Mouse (Mus musculus) intestine, postnatal 0 days (tissue): ENCODE results near the gene Angptl8. TPM values are rescaled to one million over a fixed set of nuclear protein-coding genes. Genes with fewer than 3 reads are reported as not detected.

Experiments used
- ATAC-seq: fragments of 200-750 bp; cut with Nextera tagmentation; 2 replicates; pipeline ENCODE4 v1.8.0; 2017; ENCODE audit warnings: mild to moderate bottlenecking, moderate TSS enrichment, moderate library complexity
- H3K27ac ChIP-seq: fragments of 300-500 bp; sonication (generic); 2 replicates; pipeline ENCODE4 v1.5.1; 2014; ENCODE audit warnings: mild to moderate bottlenecking, low read depth, low read length, moderate library complexity
- H3K27me3 ChIP-seq: fragments of 300-500 bp; sonication (generic); replicated peaks from 2 replicates; pipeline ENCODE4 v1.6.1; 2014; ENCODE audit warnings: low read length, mixed read lengths; ENCODE audit not compliant: control insufficient read depth, insufficient read depth
- H3K36me3 ChIP-seq: fragments of 300-500 bp; sonication (generic); 2 replicates; pipeline ENCODE4 v1.6.1; 2014; ENCODE audit warnings: mild to moderate bottlenecking, moderate library complexity; ENCODE audit not compliant: control insufficient read depth, insufficient read depth
- H3K4me1 ChIP-seq: fragments of 300-500 bp; sonication (generic); replicated peaks from 2 replicates; pipeline ENCODE4 v1.6.1; 2014; ENCODE audit warnings: antibody characterized with exemption, low read length, mixed read lengths; ENCODE audit not compliant: control insufficient read depth, insufficient read depth
- H3K4me2 ChIP-seq: fragments of 300-500 bp; sonication (generic); replicated peaks from 2 replicates; pipeline ENCODE4 v1.6.1; 2014; ENCODE audit warnings: low read depth, mild to moderate bottlenecking, moderate library complexity
- H3K4me3 ChIP-seq: fragments of 300-500 bp; sonication (generic); 2 replicates; pipeline ENCODE4 v1.5.1; 2014; ENCODE audit warnings: low read depth, low read length
- H3K9ac ChIP-seq: fragments of 300-500 bp; sonication (generic); 2 replicates; pipeline ENCODE4 v1.6.1; 2014; ENCODE audit warnings: mild to moderate bottlenecking, low read depth, low read length
- H3K9me3 ChIP-seq: fragments of 300-500 bp; sonication (generic); 2 replicates; pipeline ENCODE4 v1.6.1; 2016; ENCODE audit warnings: mixed run types; ENCODE audit not compliant: control insufficient read depth
- CTCF ChIP-seq: sonication (generic); IDR thresholded peaks from 2 replicates; pipeline ENCODE4 v1.5.1; 2016; ENCODE audit warnings: low read depth, mild to moderate bottlenecking, control low read depth, antibody characterized with exemption, moderate library complexity
- WGBS: fragments of 180-500 bp; shearing (Covaris S2); extraction: QIAGEN DNeasy Blood & Tissue Kit; methylation state at CpG from one replicate; pipeline ENCODE4 v1.1.7; 2014; 5-methylcytosine and 5-hydroxymethylcytosine counted together
- polyA plus RNA-seq: library from polyadenylated mRNA; unstranded; fragments of >200 nt; fragmentation: Nextera tagmentation; extraction: Ambion mirVana; gene quantifications from 2 replicates; pipeline ENCODE4 v1.2.1, GENCODE M21; 2015

The Angptl8 gene
- polyA plus RNA-seq, 1 experiment from 2014 or later: 15.9 TPM

GRCm38 (mm10) chr9:21842391-21842790 lies 7.1 kb downstream of the Angptl8 start:
- TF ChIP-seq CTCF: no peak
- H3K27ac ChIP-seq: peak overlapping the region; percentile 35; the same call in 1 of the 2 replicates
- no peak overlapping the region for H3K4me2 ChIP-seq
- no peaks in the 10 kb centered on the region for H3K9me3 ChIP-seq
- no peak for ATAC-seq
- peaks cover 64% of the 10 kb centered on the region for H3K36me3 ChIP-seq
- H3K4me3 ChIP-seq: no peak overlapping the region
- H3K4me1 ChIP-seq: no peaks in the 10 kb centered on the region
- no peak overlapping the region for H3K9ac ChIP-seq
- H3K27me3 ChIP-seq: no peaks in the 10 kb centered on the region
- 48% methylated on average over 5 of the region's 5 CpGs for WGBS

GRCm38 (mm10) chr9:21843086-21843485 lies 7.8 kb downstream of the Angptl8 start:
- peak; percentile 18; the same call in 1 of the 2 replicates for TF ChIP-seq CTCF
- Histone ChIP-seq H3K9ac (no peak overlapping the region), H3K27me3 (no peaks in the 10 kb centered on the region), H3K27ac (peak overlapping the region; percentile 35; the same call in 1 of the 2 replicates), H3K36me3 (peaks cover 58% of the 10 kb centered on the region; the same call in 1 of the 2 replicates), H3K4me2 (no peak overlapping the region; the same call in 1 of the 2 replicates), H3K4me1 (no peaks in the 10 kb centered on the region), H3K9me3 (no peaks in the 10 kb centered on the region), H3K4me3 (no peak overlapping the region)
- 61% methylated on average over 6 of the region's 6 CpGs for WGBS
- ATAC-seq: no peak

- no peak overlapping the region for H3K4me2 ChIP-seq
- H3K4me3 ChIP-seq: no peak overlapping the region
- no peaks in the 10 kb centered on the region for H3K27me3 ChIP-seq
- peak; percentile 15 for ATAC-seq
- H3K9ac ChIP-seq: no peak overlapping the region
- TF ChIP-seq CTCF: peak; percentile 46
- WGBS: 35% methylated on average over 14 of the region's 14 CpGs
- H3K36me3 ChIP-seq: peaks cover 44% of the 10 kb centered on the region; the same call in 1 of the 2 replicates
- H3K9me3 ChIP-seq: no peaks in the 10 kb centered on the region
- H3K4me1 ChIP-seq: no peaks in the 10 kb centered on the region
- H3K27ac ChIP-seq: no peak overlapping the region
Observed at GRCm38 (mm10) chr9:21845381-21846080, 10.2 kb downstream of the Angptl8 start.

- peak; percentile 23 for ATAC-seq
- Histone ChIP-seq H3K9me3 (no peaks in the 10 kb centered on the region), H3K4me1 (no peaks in the 10 kb centered on the region), H3K27me3 (no peaks in the 10 kb centered on the region), H3K36me3 (peaks cover 37% of the 10 kb centered on the region; the same call in 1 of the 2 replicates), H3K27ac (peak overlapping the region; percentile 73), H3K9ac (no peak overlapping the region), H3K4me3 (0 out of 2 replicates have a peak overlapping the region, but pooled peaks have one; percentile 2), H3K4me2 (peak overlapping the region; percentile 48)
- WGBS: 38% methylated on average over 11 of the region's 11 CpGs
- no peak for TF ChIP-seq CTCF
Observed at GRCm38 (mm10) chr9:21846755-21847341, 11.5 kb downstream of the Angptl8 start.

- no peaks in the 10 kb centered on the region for H3K27me3 ChIP-seq
- no peaks in the 10 kb centered on the region for H3K9me3 ChIP-seq
- H3K4me1 ChIP-seq: no peaks in the 10 kb centered on the region
- H3K4me3 ChIP-seq: no peak overlapping the region
- peak overlapping the region; percentile 48; the same call in 1 of the 2 replicates for H3K4me2 ChIP-seq
- H3K9ac ChIP-seq: no peak overlapping the region
- H3K27ac ChIP-seq: peak overlapping the region; percentile 73
- ATAC-seq: no peak
- peaks cover 32% of the 10 kb centered on the region; the same call in 1 of the 2 replicates for H3K36me3 ChIP-seq
- TF ChIP-seq CTCF: no peak
- WGBS: 35% methylated on average over 3 of the region's 3 CpGs
Observed at GRCm38 (mm10) chr9:21847425-21847824, 12.1 kb downstream of the Angptl8 start.

- no peak overlapping the region for H3K9ac ChIP-seq
- H3K36me3 ChIP-seq: peaks cover 28% of the 10 kb centered on the region; the same call in 1 of the 2 replicates
- no peaks in the 10 kb centered on the region for H3K27me3 ChIP-seq
- no peak for ATAC-seq
- TF ChIP-seq CTCF: no peak
- H3K4me2 ChIP-seq: 0 out of 2 replicates have a peak overlapping the region, but pooled peaks have one; percentile 48
- no peaks in the 10 kb centered on the region for H3K4me1 ChIP-seq
- no peak overlapping the region for H3K4me3 ChIP-seq
- 32% methylated on average over 10 of the region's 10 CpGs for WGBS
- peak overlapping the region; percentile 73 for H3K27ac ChIP-seq
- H3K9me3 ChIP-seq: no peaks in the 10 kb centered on the region
Observed at GRCm38 (mm10) chr9:21847926-21848325, 12.6 kb downstream of the Angptl8 start.
